Mouse (Mus musculus): ENCODE measurements around the gene Zfp512b. TPM values are rescaled to one million over a fixed set of nuclear protein-coding genes. Genes with fewer than 3 reads are reported as not detected.

Gene Zfp512b
- polyA plus RNA-seq (2014; fragmentation: Nextera tagmentation; extraction: Ambion mirVana): 30.5 and 38.6 TPM in 2 replicates

DNA sequence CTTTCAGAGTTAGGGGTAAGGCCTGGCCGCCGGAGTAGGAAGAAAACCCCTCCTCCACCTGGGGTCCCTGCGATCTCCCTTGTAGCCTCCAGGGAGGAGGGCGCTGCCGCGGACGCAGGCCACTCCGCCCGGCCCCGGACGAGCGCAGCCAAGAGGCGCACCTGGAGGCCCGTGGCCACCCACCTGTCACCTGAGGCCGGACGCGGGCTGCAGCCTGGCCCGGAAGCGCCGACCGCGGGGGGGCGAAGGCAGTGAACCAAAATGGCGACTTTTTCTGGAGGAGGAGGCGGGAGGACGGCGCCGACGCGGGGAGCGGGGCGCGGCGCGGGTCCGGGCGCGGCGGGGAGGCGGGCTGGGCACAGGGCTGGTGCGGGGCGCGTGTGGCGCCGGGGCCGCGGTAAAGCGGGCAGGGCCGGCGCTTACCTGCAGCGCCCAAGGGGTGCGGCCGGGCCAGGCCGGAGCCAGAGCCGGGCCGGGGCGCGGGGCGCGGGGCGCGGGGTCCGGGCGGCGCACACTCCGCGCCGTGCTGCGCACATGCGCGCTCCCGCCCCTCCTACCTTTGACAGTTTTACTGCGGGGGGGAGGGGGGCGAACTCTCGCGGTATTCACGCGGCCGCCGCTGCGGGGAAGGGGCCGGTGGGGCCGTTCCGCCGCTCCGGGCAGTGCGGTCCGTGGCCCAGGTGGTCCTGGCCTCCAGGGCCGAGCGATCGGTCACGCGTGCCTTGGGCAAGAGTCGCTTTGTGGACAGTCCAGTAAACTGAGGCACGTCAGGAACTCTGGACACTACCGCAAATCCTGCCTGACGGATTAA is at the start of gene Zfp512b:
TSS of gene Zfp512b (minus strand) at position 573 of the 811 bp plus-strand sequence.
- Histone ChIP-seq H3K4me1 (ENCODE audit: control insufficient read depth, insufficient read depth, low read length) (peaks cover 12% of the 10 kb centered on the region), H3K27me3 (replicated peaks; ENCODE audit: control insufficient read depth, insufficient read depth, low read length) (no peaks in the 10 kb centered on the region), H3K36me3 (ENCODE audit: control insufficient read depth, insufficient read depth, low read length) (peaks cover 45% of the 10 kb centered on the region), H3K27ac (ENCODE audit: low read depth, low read length) (peak within 1 kb of the TSS; percentile 87), H3K9me3 (replicated peaks; ENCODE audit: control insufficient read depth, low read length) (no peaks in the 10 kb centered on the region), H3K9ac (ENCODE audit: low read length) (peak within 1 kb of the TSS; percentile 97), H3K4me3 (ENCODE audit: low read depth, low read length) (peak within 1 kb of the TSS; percentile 97), H3K4me2 (ENCODE audit: low read length) (peak within 1 kb of the TSS; percentile 84)
- DNase-seq (ENCODE audit: low spot score) (peak; percentile 85), ATAC-seq (peak; percentile 89)
- 1% methylated on average over 80 of the region's 97 CpGs for WGBS

DNA sequence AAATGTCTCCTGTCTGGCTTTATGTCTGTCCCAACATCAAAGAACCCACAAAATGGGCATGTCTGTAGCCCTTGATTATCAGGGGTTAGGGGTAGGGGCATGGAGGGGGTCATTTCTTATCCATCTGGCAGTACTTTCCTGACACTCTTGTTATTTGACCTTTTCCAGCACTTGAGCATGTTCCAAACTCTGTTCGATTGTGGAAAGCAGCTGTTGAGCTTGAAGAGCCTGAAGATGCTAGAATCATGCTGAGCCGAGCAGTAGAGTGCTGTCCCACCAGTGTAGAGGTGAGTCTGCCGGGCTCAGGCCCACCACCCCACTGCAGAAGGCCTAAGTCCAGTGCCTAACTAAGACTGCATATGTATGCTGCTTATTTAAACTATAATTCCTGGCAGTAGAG is 43.3 kb upstream of the Zfp512b start:
- no peak for ATAC-seq
- Histone ChIP-seq H3K27me3 (replicated peaks; ENCODE audit: control insufficient read depth, insufficient read depth, low read length) (no peaks in the 10 kb centered on the region), H3K27ac (ENCODE audit: low read depth, low read length) (no peak overlapping the region), H3K36me3 (ENCODE audit: control insufficient read depth, insufficient read depth, low read length) (peaks cover 79% of the 10 kb centered on the region), H3K4me2 (ENCODE audit: low read length) (no peak overlapping the region), H3K9ac (ENCODE audit: low read length) (no peak overlapping the region), H3K4me1 (ENCODE audit: control insufficient read depth, insufficient read depth, low read length) (no peaks in the 10 kb centered on the region), H3K4me3 (ENCODE audit: low read depth, low read length) (no peak overlapping the region), H3K9me3 (replicated peaks; ENCODE audit: control insufficient read depth, low read length) (no peaks in the 10 kb centered on the region)
- DNase-seq (ENCODE audit: low spot score): no peak
- WGBS: 90% methylated on average over 3 of the region's 3 CpGs

DNA sequence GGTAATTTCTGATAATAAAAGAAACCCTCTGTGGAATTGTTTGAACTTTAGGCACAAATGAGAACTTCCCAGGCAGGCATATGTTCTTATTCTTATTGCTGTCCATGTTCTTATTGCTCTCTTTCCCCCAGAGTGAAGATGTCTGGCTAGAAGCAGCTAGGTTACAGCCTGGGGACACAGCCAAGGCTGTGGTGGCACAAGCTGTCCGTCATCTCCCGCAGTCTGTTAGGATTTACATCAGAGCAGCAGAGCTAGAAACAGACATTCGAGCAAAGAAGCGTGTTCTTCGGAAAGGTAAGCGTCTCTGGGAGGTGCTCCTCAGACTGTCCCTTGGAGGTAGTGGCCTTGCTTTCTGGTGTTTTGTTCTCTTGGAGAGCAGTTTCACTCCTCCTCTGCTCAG is 40.0 kb upstream of the Zfp512b start:
- H3K4me2 ChIP-seq (ENCODE audit: low read length): no peak overlapping the region
- no peak for ATAC-seq
- H3K9me3 ChIP-seq (replicated peaks; ENCODE audit: control insufficient read depth, low read length): no peaks in the 10 kb centered on the region
- peaks cover 72% of the 10 kb centered on the region for H3K36me3 ChIP-seq (ENCODE audit: control insufficient read depth, insufficient read depth, low read length)
- DNase-seq (ENCODE audit: low spot score): no peak
- H3K27ac ChIP-seq (ENCODE audit: low read depth, low read length): no peak overlapping the region
- no peaks in the 10 kb centered on the region for H3K4me1 ChIP-seq (ENCODE audit: control insufficient read depth, insufficient read depth, low read length)
- 95% methylated on average over 6 of the region's 6 CpGs for WGBS
- no peaks in the 10 kb centered on the region for H3K27me3 ChIP-seq (replicated peaks; ENCODE audit: control insufficient read depth, insufficient read depth, low read length)
- no peak overlapping the region for H3K4me3 ChIP-seq (ENCODE audit: low read depth, low read length)
- no peak overlapping the region for H3K9ac ChIP-seq (ENCODE audit: low read length)

DNA sequence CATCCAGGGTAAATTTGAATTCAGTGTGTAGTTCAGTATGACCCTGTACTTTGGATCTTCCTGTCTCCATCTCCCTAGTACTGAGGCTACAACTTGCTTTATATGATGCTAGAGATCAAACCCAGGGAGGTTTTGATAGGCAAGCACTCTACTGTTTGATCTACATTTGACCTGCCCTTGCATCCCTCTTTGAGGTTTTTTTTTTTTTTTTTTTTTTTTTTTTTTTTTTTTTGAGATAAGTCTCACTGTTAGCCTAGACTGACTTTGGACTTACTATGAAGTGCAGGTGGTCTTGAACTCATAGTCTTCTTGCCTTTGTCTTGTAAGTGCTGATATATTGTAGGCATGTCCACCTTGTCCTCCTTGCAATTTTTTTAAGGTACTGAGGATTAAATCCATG is 35.9 kb upstream of the Zfp512b start:
- H3K4me2 ChIP-seq (ENCODE audit: low read length): no peak overlapping the region
- H3K27ac ChIP-seq (ENCODE audit: low read depth, low read length): no peak overlapping the region
- no peak for DNase-seq (ENCODE audit: low spot score)
- no peaks in the 10 kb centered on the region for H3K9me3 ChIP-seq (replicated peaks; ENCODE audit: control insufficient read depth, low read length)
- H3K9ac ChIP-seq (ENCODE audit: low read length): no peak overlapping the region
- H3K27me3 ChIP-seq (replicated peaks; ENCODE audit: control insufficient read depth, insufficient read depth, low read length): no peaks in the 10 kb centered on the region
- H3K36me3 ChIP-seq (ENCODE audit: control insufficient read depth, insufficient read depth, low read length): peaks cover 59% of the 10 kb centered on the region
- no peaks in the 10 kb centered on the region for H3K4me1 ChIP-seq (ENCODE audit: control insufficient read depth, insufficient read depth, low read length)
- H3K4me3 ChIP-seq (ENCODE audit: low read depth, low read length): no peak overlapping the region
- no peak for ATAC-seq

DNA sequence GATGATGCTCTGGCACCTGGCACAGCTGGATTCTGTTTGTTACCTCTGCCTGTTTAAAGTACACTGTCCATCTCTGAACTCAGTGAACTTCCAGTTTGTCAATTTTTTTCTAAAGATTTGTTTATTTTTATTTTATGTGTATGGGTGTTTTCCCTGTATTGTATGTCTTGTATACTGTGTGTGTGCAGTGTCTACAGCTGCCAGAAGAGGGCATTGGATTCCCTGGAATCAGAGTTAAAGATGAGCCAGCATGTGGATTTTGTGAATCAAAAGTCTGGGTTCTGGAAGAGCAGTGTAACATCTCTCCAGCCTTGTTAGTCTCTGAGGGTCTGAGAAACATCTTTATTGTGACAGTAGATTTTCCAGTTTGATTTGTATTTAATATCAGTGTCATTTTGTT is 30.8 kb upstream of the Zfp512b start:
- Histone ChIP-seq H3K27ac (ENCODE audit: low read depth, low read length) (no peak overlapping the region), H3K9me3 (replicated peaks; ENCODE audit: control insufficient read depth, low read length) (no peaks in the 10 kb centered on the region), H3K4me1 (ENCODE audit: control insufficient read depth, insufficient read depth, low read length) (no peaks in the 10 kb centered on the region), H3K4me2 (ENCODE audit: low read length) (no peak overlapping the region), H3K4me3 (ENCODE audit: low read depth, low read length) (no peak overlapping the region), H3K9ac (ENCODE audit: low read length) (no peak overlapping the region), H3K36me3 (ENCODE audit: control insufficient read depth, insufficient read depth, low read length) (peaks cover 71% of the 10 kb centered on the region), H3K27me3 (replicated peaks; ENCODE audit: control insufficient read depth, insufficient read depth, low read length) (no peaks in the 10 kb centered on the region)
- ATAC-seq (no peak), DNase-seq (ENCODE audit: low spot score) (peak; percentile 42)

DNA sequence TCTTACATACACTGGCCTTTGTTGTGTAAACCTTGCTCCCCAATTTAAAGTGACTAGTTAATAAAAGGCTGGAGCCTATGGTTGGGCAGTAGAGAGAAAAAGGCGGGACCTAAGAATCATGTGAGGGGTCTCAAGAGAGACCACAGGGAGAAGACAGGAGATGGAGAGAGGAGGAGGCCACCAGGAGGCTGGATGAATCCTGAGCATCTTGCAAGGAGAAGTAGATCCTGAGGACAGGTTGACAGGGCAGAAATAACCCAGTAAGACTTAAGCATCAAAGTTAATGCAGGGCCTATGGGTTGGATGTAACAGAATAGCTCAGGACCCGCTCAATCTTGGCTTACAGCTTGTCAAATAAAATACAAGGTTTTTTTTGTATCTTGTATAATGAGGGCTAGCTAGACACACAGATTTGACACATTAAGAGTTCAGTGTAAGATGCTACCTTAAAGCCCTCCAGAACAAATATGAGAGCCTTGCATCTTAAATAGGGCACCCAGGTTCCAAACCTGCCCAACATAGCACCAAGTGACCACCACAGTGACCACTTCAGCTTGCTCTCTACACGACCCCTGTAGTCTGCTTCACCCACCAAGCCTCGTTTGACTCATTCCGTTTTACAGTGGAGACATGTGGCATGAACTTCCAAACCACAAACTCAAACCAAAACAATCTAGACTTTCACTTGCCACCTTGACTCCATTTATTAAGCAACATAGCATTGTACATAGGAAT is 26.3 kb upstream of the Zfp512b start:
- H3K4me3 ChIP-seq (ENCODE audit: low read depth, low read length): no peak overlapping the region
- H3K27me3 ChIP-seq (replicated peaks; ENCODE audit: control insufficient read depth, insufficient read depth, low read length): no peaks in the 10 kb centered on the region
- no peaks in the 10 kb centered on the region for H3K4me1 ChIP-seq (ENCODE audit: control insufficient read depth, insufficient read depth, low read length)
- no peak overlapping the region for H3K9ac ChIP-seq (ENCODE audit: low read length)
- H3K27ac ChIP-seq (ENCODE audit: low read depth, low read length): no peak overlapping the region
- DNase-seq (ENCODE audit: low spot score): no peak
- no peaks in the 10 kb centered on the region for H3K9me3 ChIP-seq (replicated peaks; ENCODE audit: control insufficient read depth, low read length)
- no peak for ATAC-seq
- WGBS: 93% methylated on average over 5 of the region's 5 CpGs
- H3K4me2 ChIP-seq (ENCODE audit: low read length): no peak overlapping the region
- peaks cover 64% of the 10 kb centered on the region for H3K36me3 ChIP-seq (ENCODE audit: control insufficient read depth, insufficient read depth, low read length)

DNA sequence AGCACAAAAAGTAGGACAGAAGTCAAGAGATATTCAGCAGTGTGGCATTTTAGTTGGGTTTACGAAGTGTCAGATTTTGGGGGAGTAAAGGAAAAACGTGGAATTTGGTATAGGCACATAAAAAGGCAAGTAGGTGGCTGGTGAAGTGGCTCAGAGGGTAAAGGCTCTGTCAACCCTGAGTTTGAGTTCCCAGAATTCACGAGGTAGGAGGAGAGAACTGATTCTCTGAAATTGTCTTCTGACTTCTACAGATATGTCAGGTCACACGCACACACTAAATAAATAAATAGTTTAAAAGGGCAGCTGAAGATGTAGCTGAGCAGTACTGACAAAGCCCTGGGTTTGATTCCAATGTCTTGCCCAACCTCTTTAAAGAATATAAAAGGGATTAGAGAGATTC is 9.8 kb upstream of the Zfp512b start:
- WGBS: 79% methylated on average over 4 of the region's 4 CpGs
- peak overlapping the region; percentile 83 for H3K4me2 ChIP-seq (ENCODE audit: low read length)
- no peak overlapping the region for H3K9ac ChIP-seq (ENCODE audit: low read length)
- H3K36me3 ChIP-seq (ENCODE audit: control insufficient read depth, insufficient read depth, low read length): no peaks in the 10 kb centered on the region
- ATAC-seq (no peak), DNase-seq (ENCODE audit: low spot score) (no peak)
- H3K27me3 ChIP-seq (replicated peaks; ENCODE audit: control insufficient read depth, insufficient read depth, low read length): no peaks in the 10 kb centered on the region
- peaks cover 17% of the 10 kb centered on the region for H3K4me1 ChIP-seq (ENCODE audit: control insufficient read depth, insufficient read depth, low read length)
- no peaks in the 10 kb centered on the region for H3K9me3 ChIP-seq (replicated peaks; ENCODE audit: control insufficient read depth, low read length)
- peak overlapping the region; percentile 58; the same call in 1 of the 2 replicates for H3K4me3 ChIP-seq (ENCODE audit: low read depth, low read length)
- H3K27ac ChIP-seq (ENCODE audit: low read depth, low read length): no peak overlapping the region

DNA sequence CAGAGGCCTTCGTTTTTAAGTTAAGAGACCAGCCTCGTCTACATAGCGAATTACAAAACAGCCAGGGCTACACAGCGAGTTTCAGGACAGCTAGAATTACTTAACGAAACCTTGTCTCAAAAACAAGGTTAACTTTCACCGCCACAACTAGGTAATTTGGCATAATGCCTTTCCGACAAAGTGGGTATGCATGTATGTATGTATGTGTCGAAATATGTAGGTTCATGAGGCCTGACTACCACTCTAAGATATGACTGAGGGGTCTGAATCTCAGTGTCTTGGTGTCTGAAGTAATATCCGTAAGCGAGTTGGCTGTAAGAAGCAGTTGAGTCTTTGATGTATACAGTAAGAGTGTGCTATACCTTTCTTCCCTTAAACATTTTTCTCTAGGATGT is 9.1 kb upstream of the Zfp512b start:
- ATAC-seq (no peak), DNase-seq (ENCODE audit: low spot score) (no peak)
- H3K4me3 ChIP-seq (ENCODE audit: low read depth, low read length): peak overlapping the region; percentile 58
- H3K9me3 ChIP-seq (replicated peaks; ENCODE audit: control insufficient read depth, low read length): no peaks in the 10 kb centered on the region
- 0 out of 2 replicates have a peak overlapping the region, but pooled peaks have one; percentile 15 for H3K27ac ChIP-seq (ENCODE audit: low read depth, low read length)
- H3K4me1 ChIP-seq (ENCODE audit: control insufficient read depth, insufficient read depth, low read length): peaks cover 17% of the 10 kb centered on the region
- peak overlapping the region; percentile 83 for H3K4me2 ChIP-seq (ENCODE audit: low read length)
- no peaks in the 10 kb centered on the region for H3K36me3 ChIP-seq (ENCODE audit: control insufficient read depth, insufficient read depth, low read length)
- no peaks in the 10 kb centered on the region for H3K27me3 ChIP-seq (replicated peaks; ENCODE audit: control insufficient read depth, insufficient read depth, low read length)
- H3K9ac ChIP-seq (ENCODE audit: low read length): peak overlapping the region; percentile 83
- 30% methylated on average over 10 of the region's 10 CpGs for WGBS
